Mouse (Mus musculus) R1 (cell line): ENCODE results near the gene Hdac1.

Experiments
- DNase-seq: peaks from one replicate; pipeline ENCODE4 v3.0.0-alpha.2; 2018; ENCODE audit warnings: low read depth, low spot score

Gene Hdac1

GRCm38 (mm10) chr4:129542592-129543141 is at the start of gene Hdac1:
TSS of gene Hdac1 (minus strand) at chr4:129542713.
- peak; percentile 96 for DNase-seq

DNA sequence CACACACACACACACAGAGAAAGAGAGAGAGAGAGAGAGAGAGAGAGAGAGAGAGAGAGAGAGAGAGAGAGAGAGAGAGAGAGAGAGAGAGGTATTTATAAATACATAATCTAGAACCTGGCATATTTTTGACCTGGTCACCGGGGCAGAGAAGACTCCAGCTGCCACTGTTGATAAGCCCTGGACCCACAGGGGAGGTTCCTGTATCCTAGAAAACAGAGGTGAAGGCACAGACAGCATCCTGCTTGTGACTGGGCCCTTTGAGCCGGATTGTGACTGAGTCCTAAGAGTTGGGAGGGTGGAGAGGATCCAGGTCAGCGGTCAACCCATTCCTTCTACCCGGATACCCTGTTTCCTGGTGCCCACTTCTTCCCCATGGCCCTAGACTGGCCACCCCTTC is 46.4 kb upstream of the Hdac1 start:
- no peak for DNase-seq

- DNase-seq: no peak
Measured at GRCm38 (mm10) chr4:129586943-129587342, 44.4 kb upstream of the Hdac1 start.

DNA sequence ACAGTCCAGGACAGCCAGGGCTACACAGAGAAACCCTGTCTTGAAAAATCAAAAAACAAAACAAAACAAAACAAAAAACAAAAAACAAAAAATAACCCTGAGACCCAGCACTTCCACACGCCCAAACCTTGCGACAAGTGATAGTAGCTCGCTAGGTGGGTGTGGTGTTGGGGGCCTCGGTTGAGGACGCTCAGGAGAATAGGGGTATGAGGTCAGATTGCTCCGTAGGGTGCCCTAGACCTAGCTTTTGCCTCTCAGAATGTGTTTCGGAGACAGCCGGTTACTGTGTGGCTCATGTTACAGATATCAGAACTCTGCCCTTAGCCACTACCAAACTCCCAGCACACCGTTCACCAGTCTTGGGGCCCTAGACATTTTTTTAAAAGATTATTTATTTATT is 43.3 kb upstream of the Hdac1 start:
- no peak for DNase-seq

DNA sequence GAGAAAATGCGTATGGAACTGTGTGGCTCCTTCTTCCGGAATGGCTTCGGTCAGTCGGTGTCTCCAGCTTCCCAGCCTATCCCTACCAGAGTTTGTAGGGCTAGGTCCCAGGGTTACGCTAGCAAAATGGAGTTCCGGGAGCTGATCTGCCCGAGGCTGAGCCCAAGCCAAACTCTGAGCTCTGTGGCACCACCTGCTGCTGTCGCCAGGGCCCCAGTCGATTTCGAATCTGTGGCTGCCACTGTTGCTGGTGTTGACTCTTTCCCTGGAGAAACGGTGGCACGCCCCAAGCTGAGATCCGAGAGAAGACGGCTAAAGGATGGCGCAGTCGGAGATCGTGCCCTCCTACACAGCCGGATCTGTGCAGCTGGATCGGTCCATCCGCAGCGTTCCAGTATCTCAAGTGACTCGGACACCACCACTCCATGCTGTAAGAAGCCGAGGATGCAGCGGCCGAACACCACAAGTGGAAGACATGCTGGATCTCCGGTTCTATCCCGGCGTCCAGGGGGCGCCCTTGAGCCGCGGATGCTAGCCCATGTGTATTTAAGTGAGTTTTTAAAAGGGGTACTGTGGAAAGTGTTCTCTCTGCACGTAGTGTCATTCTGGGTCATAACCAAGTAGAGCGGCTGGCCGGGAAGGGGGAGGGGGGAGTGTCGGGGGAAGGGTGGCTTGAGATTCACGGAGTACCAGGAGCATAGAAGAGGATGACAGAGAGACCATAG is 42.5 kb upstream of the Hdac1 start:
- DNase-seq: peak; percentile 92

DNA sequence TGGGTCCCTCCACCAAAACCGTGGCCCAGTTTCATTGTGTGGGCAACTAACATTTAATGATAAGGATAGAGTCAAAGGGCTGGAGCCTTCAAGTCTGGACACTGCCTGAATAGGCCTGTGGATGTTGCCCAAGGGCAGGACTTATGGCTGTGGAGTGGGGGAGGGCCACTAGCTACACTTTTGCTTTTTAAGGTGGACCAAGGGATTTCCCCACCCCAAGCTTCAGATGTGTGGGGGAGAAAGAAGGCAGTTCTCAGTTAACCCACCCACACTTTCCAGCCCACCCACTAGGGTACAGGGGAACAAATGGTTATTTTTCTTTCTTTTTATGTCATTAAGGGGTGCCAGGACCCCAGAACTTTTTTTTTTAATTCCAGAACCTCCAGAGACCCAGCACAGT is 41.9 kb upstream of the Hdac1 start:
- DNase-seq: no peak

- DNase-seq: peak; percentile 83
Measured at GRCm38 (mm10) chr4:129582251-129582650, 39.7 kb upstream of the Hdac1 start.

- DNase-seq: peak; percentile 85
Measured at GRCm38 (mm10) chr4:129580347-129580746, 37.8 kb upstream of the Hdac1 start.

DNA sequence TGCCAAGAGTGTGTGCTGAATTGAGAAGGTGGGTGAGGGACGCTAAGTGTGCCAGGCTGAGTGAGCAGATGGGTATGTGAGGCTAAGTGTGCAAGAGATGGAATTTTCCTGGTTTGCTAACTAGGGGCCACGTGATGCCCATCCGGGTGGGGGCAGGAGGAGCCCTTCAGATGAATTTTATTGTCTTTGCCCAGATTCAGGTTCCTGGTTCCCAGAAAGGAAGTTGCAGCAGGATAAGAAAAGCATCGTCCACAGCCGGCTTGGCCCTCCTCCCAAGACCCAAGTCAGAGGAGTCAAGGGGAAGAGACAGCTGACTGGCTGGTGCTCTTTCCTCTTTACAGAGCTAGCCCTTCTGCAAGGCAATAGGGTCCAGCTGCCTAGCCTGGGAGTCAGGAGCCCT is 36.0 kb upstream of the Hdac1 start, which contains the start of gene Fam167b:
Gene Fam167b (minus strand): TSS at position 84 of the 400 bp plus-strand sequence.
- DNase-seq: no peak

DNA sequence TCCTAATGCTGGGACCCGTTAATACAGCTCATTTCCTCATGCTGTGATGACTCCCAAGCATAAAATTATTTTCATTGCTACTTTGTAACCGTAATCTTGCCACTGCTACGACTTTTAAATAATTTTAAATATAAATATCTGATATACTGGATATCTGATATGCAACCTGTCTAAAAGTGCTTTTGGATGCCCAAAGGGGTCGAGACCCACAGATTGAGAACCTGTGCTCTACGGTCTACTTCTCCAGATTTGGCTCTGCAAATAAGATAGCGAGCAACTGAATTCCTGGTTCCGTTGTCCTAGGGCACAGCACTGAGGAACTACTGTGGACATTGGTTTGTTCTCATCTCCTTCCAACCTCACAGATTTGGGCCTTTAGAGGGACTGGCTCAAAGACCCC is 35.2 kb upstream of the Hdac1 start:
- no peak for DNase-seq

- DNase-seq: peak; percentile 63
Measured at GRCm38 (mm10) chr4:129576863-129577491, 34.5 kb upstream of the Hdac1 start.

DNA sequence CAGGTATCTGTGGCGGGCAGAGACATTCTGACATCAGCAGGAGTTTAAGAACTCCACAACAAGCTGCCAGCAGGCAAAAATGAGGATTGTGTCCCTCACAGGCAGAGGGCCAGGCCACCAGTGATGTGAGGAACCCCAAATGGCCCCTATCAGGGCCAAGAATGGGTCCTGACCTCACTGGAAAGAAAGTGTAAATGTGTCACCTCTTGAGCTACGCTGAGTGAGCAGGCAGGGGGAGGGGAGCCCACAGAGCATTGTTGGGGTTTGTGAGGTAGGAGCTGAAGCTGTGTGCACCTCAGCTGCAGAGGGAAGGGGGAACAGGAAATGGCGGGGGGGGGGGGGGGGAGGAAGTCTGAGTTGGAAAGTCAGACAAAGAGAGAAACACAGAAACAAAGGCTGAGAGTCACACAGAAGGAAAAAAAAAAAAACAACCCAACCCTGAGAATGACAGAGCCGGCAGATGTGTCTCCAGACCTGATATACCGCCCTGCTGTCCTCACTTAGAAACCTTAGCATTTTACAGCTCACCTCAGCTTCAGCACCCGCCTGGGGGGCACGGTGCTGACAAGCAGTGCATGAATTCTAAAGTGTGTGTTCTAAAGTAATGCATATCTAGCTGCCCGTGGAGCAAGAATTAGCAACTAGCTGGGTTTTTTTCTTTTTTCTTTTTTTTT is 32.8 kb upstream of the Hdac1 start:
- DNase-seq: no peak

- no peak for DNase-seq
Measured at GRCm38 (mm10) chr4:129573430-129573829, 30.9 kb upstream of the Hdac1 start, which contains the start of gene Lck. TSS of gene Lck (minus strand) at chr4:129573641.

DNA sequence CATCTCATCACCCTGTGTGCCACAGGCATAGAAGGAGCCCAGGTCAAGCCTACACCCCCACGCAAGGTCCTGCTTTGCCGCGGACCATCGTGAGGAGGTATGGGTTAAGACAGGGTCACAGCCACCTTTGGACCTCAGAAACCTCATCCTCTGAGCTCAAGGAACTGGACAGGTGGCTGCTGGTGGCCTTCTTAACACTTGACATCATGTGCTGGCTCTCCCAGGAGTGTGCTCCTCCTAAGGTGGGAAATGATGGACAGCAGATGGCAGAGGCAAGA is 30.5 kb upstream of the Hdac1 start:
- DNase-seq: no peak

DNA sequence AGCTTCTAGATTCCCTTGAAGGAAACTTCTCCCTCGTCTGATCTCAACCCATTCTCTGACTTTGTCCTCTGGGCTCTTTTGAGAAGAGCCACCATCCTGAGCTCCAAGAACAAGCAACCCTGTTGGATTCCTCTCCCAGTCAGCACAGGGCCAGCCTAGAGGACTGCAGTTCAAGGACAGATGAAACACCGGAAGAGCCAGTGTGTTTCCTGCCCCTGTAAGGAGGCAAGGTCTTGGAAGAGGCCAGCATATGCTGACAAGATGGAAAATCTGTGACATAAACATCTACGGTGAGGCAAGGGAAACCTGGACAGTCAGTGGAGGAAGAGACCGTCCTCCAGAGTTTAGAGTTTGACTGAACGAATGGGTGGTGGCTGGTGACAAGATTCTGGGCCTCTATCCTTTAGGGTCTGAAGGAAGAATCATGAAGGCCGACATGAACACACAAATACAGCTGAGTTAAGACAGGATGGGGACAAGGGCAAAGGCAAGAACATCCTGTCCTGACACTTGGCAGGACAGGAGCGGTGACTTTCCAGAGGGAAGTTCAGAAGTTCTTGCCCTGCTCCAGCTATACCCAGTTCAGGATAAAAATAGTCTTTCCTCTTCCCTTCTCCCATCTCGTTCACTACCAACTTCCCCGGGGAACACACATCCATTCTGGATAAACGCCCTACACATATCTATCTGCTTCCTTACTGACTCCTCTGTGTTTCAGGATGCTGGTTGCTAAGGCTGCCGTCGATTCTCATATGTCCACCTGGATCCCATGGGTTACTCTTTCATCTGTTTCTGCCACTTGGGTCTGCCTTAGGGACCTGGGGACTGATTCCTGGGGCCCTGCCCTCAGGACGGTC is 30.0 kb upstream of the Hdac1 start:
- no peak for DNase-seq

GRCm38 (mm10) chr4:129571551-129572084 is 29.1 kb upstream of the Hdac1 start:
- peak; percentile 81 for DNase-seq

- no peak for DNase-seq
Measured at GRCm38 (mm10) chr4:129570028-129570427, 27.5 kb upstream of the Hdac1 start.

DNA sequence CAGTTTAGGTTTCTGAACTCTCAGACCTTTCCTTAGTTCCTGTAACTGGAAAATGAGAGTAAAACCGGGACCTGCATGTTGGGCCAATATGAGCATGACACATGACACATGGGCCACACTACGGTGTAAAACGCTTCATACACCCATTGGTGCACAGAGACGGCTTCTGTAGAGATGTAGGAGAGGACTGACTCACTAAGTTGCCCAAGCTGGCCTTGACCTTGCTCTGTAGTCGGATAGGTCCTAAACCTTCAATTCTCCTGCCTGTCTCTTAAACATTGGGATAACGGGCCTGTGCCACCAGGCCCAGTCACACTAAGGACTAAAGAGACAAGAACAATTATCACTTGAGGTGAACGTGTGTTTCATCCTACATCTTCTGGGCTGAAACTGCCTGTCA is 25.9 kb upstream of the Hdac1 start:
- no peak for DNase-seq

DNA sequence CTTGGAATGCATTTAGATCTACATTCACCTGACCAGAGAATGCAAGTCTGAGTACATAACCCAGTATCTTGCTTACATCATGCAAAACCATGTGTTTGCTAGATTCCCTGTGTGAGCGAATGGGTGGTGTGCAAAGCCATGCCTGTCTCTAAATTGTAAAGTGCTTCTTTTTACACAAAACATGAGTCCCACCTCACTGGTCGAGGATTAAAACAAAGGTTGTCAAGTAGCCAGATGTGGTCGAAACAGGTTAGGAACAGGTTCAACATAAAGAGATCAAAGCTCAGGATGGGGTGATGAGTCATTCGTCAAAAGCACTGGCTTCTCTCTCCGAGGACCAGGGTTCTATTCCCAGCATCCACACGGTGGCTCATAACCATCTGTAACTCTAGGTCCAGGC is 22.6 kb upstream of the Hdac1 start:
- DNase-seq: peak; percentile 21

DNA sequence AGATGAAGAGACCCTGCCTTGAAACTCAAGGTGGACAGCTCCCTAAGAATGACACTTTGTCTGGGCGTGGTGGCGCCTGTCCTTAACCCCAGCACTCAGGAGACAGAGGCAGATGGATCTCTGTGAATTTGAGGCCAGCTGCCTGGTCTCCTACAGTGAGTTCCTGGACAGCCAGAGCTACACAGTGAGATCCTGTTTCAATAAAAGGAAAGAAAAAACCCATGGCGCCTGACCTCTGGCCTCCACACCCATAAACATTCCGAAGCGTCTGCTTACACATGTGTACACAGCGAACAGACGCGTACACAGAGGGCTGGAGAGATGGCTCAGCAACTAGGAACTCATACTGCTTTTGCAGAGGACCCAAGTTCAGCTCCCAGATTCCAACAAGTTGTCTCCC is 21.2 kb upstream of the Hdac1 start:
- DNase-seq: no peak

GRCm38 (mm10) chr4:129561184-129561583 is 18.7 kb upstream of the Hdac1 start:
- DNase-seq: no peak
